Mouse (Mus musculus) midbrain, embryonic 13.5 days (tissue): Measurements from ENCODE around the gene Sult6b2. TPM values are rescaled to one million over a fixed set of nuclear protein-coding genes. Genes with fewer than 3 reads are reported as not detected.

Source experiments
- ATAC-seq: fragments of 200-750 bp; cut with Nextera tagmentation; 2 replicates; pipeline ENCODE4 v1.8.0; 2017; ENCODE audit warnings: mild to moderate bottlenecking, moderate TSS enrichment, moderate library complexity
- H3K27ac ChIP-seq: fragments of 300-500 bp; sonication (generic); 2 replicates; pipeline ENCODE4 v1.5.1; 2015; ENCODE audit warnings: inconsistent platforms, mild to moderate bottlenecking, moderate library complexity
- H3K27me3 ChIP-seq: fragments of 300-500 bp; sonication (generic); 2 replicates; pipeline ENCODE4 v1.6.1; 2015; ENCODE audit warnings: mild to moderate bottlenecking, inconsistent platforms
- H3K36me3 ChIP-seq: fragments of 300-500 bp; sonication (generic); 2 replicates; pipeline ENCODE4 v1.6.1; 2015; ENCODE audit warnings: mild to moderate bottlenecking, inconsistent platforms
- H3K4me1 ChIP-seq: fragments of 300-500 bp; sonication (generic); replicated peaks from 2 replicates; pipeline ENCODE4 v1.6.1; 2015; ENCODE audit warnings: inconsistent platforms
- H3K4me2 ChIP-seq: fragments of 300-500 bp; sonication (generic); replicated peaks from 2 replicates; pipeline ENCODE4 v1.6.1; 2015; ENCODE audit warnings: moderate library complexity, mild to moderate bottlenecking, inconsistent platforms
- H3K4me3 ChIP-seq: fragments of 300-500 bp; sonication (generic); replicated peaks from 2 replicates; pipeline ENCODE4 v1.5.1; 2015; ENCODE audit warnings: mild to moderate bottlenecking, inconsistent platforms
- H3K9ac ChIP-seq: fragments of 300-500 bp; sonication (generic); replicated peaks from 2 replicates; pipeline ENCODE4 v1.6.1; 2015; ENCODE audit warnings: mild to moderate bottlenecking, inconsistent platforms
- H3K9me3 ChIP-seq: fragments of 300-500 bp; sonication (generic); 2 replicates; pipeline ENCODE4 v1.6.1; 2016; ENCODE audit warnings: mild to moderate bottlenecking, inconsistent platforms
- WGBS: fragments of 180-500 bp; shearing (Covaris S2); methylation state at CpG from one replicate; pipeline ENCODE4 v1.1.7; 2015; 5-methylcytosine and 5-hydroxymethylcytosine counted together
- polyA plus RNA-seq: library from polyadenylated mRNA; unstranded; fragments of >200 nt; fragmentation: Nextera tagmentation; extraction: Ambion mirVana; gene quantifications from 2 replicates; pipeline ENCODE4 v1.2.1, GENCODE M21; 2015

Sult6b2 gene
- polyA plus RNA-seq, 1 experiment from 2014 or later: 0.26 TPM

DNA sequence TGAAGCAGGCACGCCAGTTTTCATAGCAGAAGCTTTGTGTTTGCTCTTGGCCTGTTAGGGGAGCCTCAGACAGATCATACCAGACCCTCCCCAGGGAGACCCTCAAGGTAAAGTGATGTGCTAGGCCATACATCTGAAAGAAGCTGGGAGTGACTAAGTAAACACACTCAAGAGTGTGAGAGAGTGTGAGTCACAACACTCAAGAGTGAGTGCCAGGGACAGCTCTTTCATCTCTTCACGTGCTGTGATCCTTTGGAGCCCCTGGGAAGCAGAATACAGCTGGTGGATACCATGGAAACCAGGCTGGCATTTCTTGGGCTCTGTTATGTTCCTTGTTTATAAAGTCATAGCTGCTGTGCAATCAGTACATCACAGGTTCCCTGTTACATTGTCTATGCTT lies 39.4 kb downstream of the Sult6b2 start:
- ATAC-seq: peak; percentile 40; the same call in 1 of the 2 replicates
- H3K9ac ChIP-seq: no peak overlapping the region
- H3K4me3 ChIP-seq: no peak overlapping the region
- no peak overlapping the region for H3K4me2 ChIP-seq
- peaks cover 5% of the 10 kb centered on the region for H3K4me1 ChIP-seq
- no peaks in the 10 kb centered on the region for H3K9me3 ChIP-seq
- 52% methylated on average over 2 of the region's 2 CpGs for WGBS
- no peaks in the 10 kb centered on the region for H3K27me3 ChIP-seq
- H3K27ac ChIP-seq: no peak overlapping the region
- peaks cover 61% of the 10 kb centered on the region for H3K36me3 ChIP-seq

DNA sequence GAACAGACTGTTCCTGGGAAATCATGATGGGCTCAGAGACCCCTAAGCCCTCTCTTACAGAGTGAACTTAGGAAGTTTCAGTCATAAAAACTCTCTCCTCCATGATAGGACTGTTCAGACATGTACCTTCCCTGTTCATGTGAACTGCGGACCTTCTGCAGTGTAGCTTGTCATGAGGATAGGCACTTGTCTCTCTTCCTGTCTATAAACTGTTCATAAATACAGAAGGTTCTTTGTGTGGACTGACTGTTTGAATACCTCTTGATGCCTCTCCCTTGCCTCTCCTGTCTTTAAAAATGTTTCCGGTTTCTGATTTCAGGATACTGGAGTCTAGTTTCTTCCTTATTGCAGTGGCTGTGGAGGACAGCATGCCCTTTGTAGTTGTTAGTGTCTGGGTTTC lies 44.7 kb downstream of the Sult6b2 start:
- H3K36me3 ChIP-seq: peaks cover 19% of the 10 kb centered on the region
- no peak overlapping the region for H3K4me3 ChIP-seq
- peaks cover 28% of the 10 kb centered on the region for H3K4me1 ChIP-seq
- ATAC-seq: no peak
- no peak overlapping the region for H3K9ac ChIP-seq
- H3K27ac ChIP-seq: no peak overlapping the region
- peaks cover 7% of the 10 kb centered on the region; the same call in 1 of the 2 replicates for H3K27me3 ChIP-seq
- no peaks in the 10 kb centered on the region for H3K9me3 ChIP-seq
- H3K4me2 ChIP-seq: no peak overlapping the region
- 91% methylated on average over 2 of the region's 2 CpGs for WGBS

- no peak overlapping the region; the same call in 1 of the 2 replicates for H3K4me3 ChIP-seq
- 94% methylated on average over 6 of the region's 6 CpGs for WGBS
- no peaks in the 10 kb centered on the region for H3K9me3 ChIP-seq
- ATAC-seq: no peak
- no peak overlapping the region for H3K27ac ChIP-seq
- H3K9ac ChIP-seq: no peak overlapping the region; the same call in 1 of the 2 replicates
- H3K36me3 ChIP-seq: peaks cover 12% of the 10 kb centered on the region
- H3K4me2 ChIP-seq: peak overlapping the region; percentile 67; the same call in 1 of the 2 replicates
- H3K4me1 ChIP-seq: peaks cover 28% of the 10 kb centered on the region
- peaks cover 10% of the 10 kb centered on the region for H3K27me3 ChIP-seq
Observed at GRCm38 (mm10) chr6:142758562-142758961, 45.7 kb downstream of the Sult6b2 start.

GRCm38 (mm10) chr6:142757976-142758375 lies 46.3 kb downstream of the Sult6b2 start:
- peaks cover 28% of the 10 kb centered on the region for H3K4me1 ChIP-seq
- H3K4me3 ChIP-seq: peak overlapping the region; percentile 89
- 95% methylated on average over 6 of the region's 6 CpGs for WGBS
- no peaks in the 10 kb centered on the region for H3K9me3 ChIP-seq
- H3K27me3 ChIP-seq: peaks cover 12% of the 10 kb centered on the region
- peak overlapping the region; percentile 67 for H3K4me2 ChIP-seq
- no peak overlapping the region for H3K27ac ChIP-seq
- ATAC-seq: no peak
- H3K9ac ChIP-seq: peak overlapping the region; percentile 92
- peaks cover 12% of the 10 kb centered on the region for H3K36me3 ChIP-seq

GRCm38 (mm10) chr6:142757334-142757965 lies 46.9 kb downstream of the Sult6b2 start:
- Histone ChIP-seq H3K4me3 (peak overlapping the region; percentile 89), H3K36me3 (peaks cover 12% of the 10 kb centered on the region), H3K9me3 (no peaks in the 10 kb centered on the region), H3K27ac (peak overlapping the region; percentile 87), H3K9ac (peak overlapping the region; percentile 92), H3K27me3 (peaks cover 14% of the 10 kb centered on the region), H3K4me2 (peak overlapping the region; percentile 67), H3K4me1 (peaks cover 28% of the 10 kb centered on the region)
- WGBS: 48% methylated on average over 10 of the region's 10 CpGs
- no peak for ATAC-seq

- Histone ChIP-seq H3K4me3 (peak within 1 kb of the TSS; percentile 89), H3K4me1 (peaks cover 28% of the 10 kb centered on the region), H3K27ac (peak within 1 kb of the TSS; percentile 87), H3K4me2 (peak within 1 kb of the TSS; percentile 67), H3K9me3 (no peaks in the 10 kb centered on the region), H3K9ac (peak within 1 kb of the TSS; percentile 92), H3K27me3 (peaks cover 14% of the 10 kb centered on the region), H3K36me3 (peaks cover 12% of the 10 kb centered on the region)
- WGBS: under 1% methylated on average over 67 of the region's 68 CpGs
- peak; percentile 97 for ATAC-seq
Observed at GRCm38 (mm10) chr6:142756507-142757333, 47.6 kb downstream of the Sult6b2 start, which contains the start of gene Cmas. TSS of gene Cmas (plus strand) at chr6:142756686.

- H3K4me3 ChIP-seq: no peak overlapping the region
- H3K36me3 ChIP-seq: no peaks in the 10 kb centered on the region
- no peak overlapping the region for H3K27ac ChIP-seq
- H3K27me3 ChIP-seq: peaks cover 14% of the 10 kb centered on the region
- peaks cover 1% of the 10 kb centered on the region for H3K4me1 ChIP-seq
- ATAC-seq: no peak
- H3K4me2 ChIP-seq: no peak overlapping the region
- H3K9me3 ChIP-seq: no peaks in the 10 kb centered on the region
- H3K9ac ChIP-seq: no peak overlapping the region
- 40% methylated on average over 14 of the region's 14 CpGs for WGBS
Observed at GRCm38 (mm10) chr6:142752331-142753246, 51.7 kb downstream of the Sult6b2 start.

DNA sequence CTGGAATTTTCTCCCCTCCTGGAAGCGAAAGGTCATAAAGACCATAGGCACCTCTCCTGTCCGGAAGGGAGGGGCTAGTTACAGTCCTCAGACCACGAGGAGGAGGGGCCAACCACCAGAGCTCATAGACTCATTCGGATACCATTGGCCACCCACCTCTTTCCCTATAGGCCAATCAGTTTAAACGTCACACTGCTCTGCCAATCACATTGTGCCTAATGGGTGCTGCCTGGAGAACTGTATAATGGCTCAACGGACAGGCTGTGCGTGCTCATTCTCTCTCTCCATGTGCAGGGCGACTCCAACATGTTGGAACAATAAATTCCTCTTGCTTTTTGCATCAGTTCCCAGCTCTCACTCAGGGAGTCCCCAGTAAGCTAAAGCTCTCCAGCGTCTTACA lies 52.9 kb downstream of the Sult6b2 start:
- Histone ChIP-seq H3K9ac (no peak overlapping the region), H3K4me1 (no peaks in the 10 kb centered on the region), H3K36me3 (no peaks in the 10 kb centered on the region), H3K27ac (no peak overlapping the region), H3K9me3 (no peaks in the 10 kb centered on the region), H3K4me2 (no peak overlapping the region), H3K27me3 (peaks cover 14% of the 10 kb centered on the region), H3K4me3 (no peak overlapping the region)
- WGBS: 49% methylated on average over 9 of the region's 9 CpGs
- ATAC-seq: peak; percentile 50; the same call in 1 of the 2 replicates

DNA sequence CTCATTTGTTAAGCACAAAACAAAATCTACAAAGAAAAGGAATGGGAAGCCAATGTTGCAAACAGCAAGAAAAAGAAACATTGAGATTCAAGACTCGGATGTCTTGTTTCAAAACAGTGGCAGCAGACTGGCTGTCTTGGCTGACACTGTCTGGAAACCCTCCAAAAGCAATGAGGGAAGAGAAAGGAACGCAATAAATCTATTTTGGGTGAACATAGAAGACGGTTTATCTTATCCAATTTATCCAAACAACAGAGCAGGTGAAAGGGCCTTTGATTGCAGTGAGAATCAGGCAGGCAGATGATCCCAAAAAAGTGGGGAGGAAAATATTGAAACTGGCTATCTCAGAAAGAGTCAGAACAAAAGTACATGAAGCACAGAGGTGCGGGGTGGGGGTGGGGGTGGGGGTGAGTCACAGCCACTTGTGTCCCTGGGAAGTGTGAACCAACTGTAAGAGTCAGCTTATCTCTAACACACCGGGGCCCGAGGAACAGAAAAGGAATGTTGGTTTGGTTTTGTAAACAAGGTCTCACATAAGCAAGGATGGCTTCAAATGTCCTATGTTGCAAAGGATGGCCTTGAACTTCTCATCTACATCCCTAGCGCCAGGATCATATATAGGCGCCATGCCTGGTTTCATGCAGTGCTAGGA lies 56.1 kb downstream of the Sult6b2 start:
- H3K4me3 ChIP-seq: no peak overlapping the region
- H3K9me3 ChIP-seq: no peaks in the 10 kb centered on the region
- 84% methylated on average over 8 of the region's 8 CpGs for WGBS
- H3K27ac ChIP-seq: no peak overlapping the region
- H3K9ac ChIP-seq: no peak overlapping the region
- no peak for ATAC-seq
- no peak overlapping the region for H3K4me2 ChIP-seq
- H3K36me3 ChIP-seq: no peaks in the 10 kb centered on the region
- H3K4me1 ChIP-seq: no peaks in the 10 kb centered on the region
- H3K27me3 ChIP-seq: 0 out of 2 replicates have a peak, but pooled peaks cover 3% of the 10 kb centered on the region

GRCm38 (mm10) chr6:142747165-142747564 lies 57.1 kb downstream of the Sult6b2 start:
- H3K4me2 ChIP-seq: no peak overlapping the region
- H3K9ac ChIP-seq: no peak overlapping the region
- H3K4me3 ChIP-seq: no peak overlapping the region
- WGBS: 89% methylated on average over 2 of the region's 2 CpGs
- H3K36me3 ChIP-seq: no peaks in the 10 kb centered on the region
- no peak for ATAC-seq
- no peaks in the 10 kb centered on the region for H3K9me3 ChIP-seq
- H3K27ac ChIP-seq: no peak overlapping the region
- no peaks in the 10 kb centered on the region for H3K27me3 ChIP-seq
- H3K4me1 ChIP-seq: no peaks in the 10 kb centered on the region

DNA sequence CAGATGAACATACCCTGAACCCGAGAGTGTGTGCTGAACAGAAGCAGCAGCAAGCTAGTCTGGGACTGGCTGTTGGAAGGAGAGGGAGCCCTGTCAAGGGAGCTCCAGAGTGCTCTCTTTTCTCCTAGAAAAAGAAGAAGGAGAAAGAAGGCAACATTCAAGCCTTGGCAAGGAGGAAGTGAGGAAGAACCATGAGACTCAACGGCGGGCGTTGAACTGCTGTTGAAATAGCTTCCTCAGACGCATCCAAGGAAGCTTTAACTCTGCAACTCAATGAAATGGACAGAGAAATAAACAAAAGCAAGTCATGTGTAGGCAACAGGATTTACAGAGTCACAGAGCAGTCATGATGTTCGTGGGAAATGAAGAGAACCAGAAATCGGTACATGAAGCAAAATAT lies 57.5 kb downstream of the Sult6b2 start:
- Histone ChIP-seq H3K36me3 (no peaks in the 10 kb centered on the region), H3K4me1 (no peaks in the 10 kb centered on the region), H3K4me2 (no peak overlapping the region), H3K9me3 (no peaks in the 10 kb centered on the region), H3K27me3 (no peaks in the 10 kb centered on the region), H3K27ac (no peak overlapping the region), H3K4me3 (no peak overlapping the region), H3K9ac (no peak overlapping the region)
- no peak for ATAC-seq
- 82% methylated on average over 7 of the region's 7 CpGs for WGBS
